14 mouse cellular contexts compared by ENCODE assay signal in genomic region chr4:119278784-119279183, GRCm38 (mm10). TPM values are rescaled to one million over a fixed set of nuclear protein-coding genes. Genes with fewer than 3 reads are reported as not detected.
"Had no signal": no experiment of that assay in that cellular context is flagged by ENCODE, and none has a peak within 500 bp of the region (broad histone marks: within the 10 kb centered on the region; RNA-seq: fewer than 3 reads in every experiment).

No protein-coding gene starts in this region.

RNA-seq across cellular contexts. Expression of gene Cldn19, which starts 23.6 kb away (rescaled TPM):
- polyA plus RNA-seq: limb, embryonic 10.5 days; liver, adult 2 months; liver, embryonic 11.5 days; liver, embryonic 12.5 days; liver, embryonic 13.5 days; liver, embryonic 14.5 days; liver, embryonic 15.5 days; liver, embryonic 16.5 days; liver, postnatal 0 days; lung, embryonic 14.5 days; lung, embryonic 15.5 days; lung, postnatal 0 days; macrophage; neural tube, embryonic 11.5 days had no signal
